Mouse (Mus musculus) B cell, adult 2 months (primary cell): ENCODE measurements around the gene Smurf1.

Experiments
- DNase-seq, 2 experiments: peaks; one replicate each; pipeline ENCODE4 v3.0.0; 2022

The Smurf1 gene

GRCm38 (mm10) chr5:144866923-144867322, 98.7 kb downstream of the Smurf1 start:
- DNase-seq, result no peak

GRCm38 (mm10) chr5:144860913-144861312, 104.7 kb downstream of the Smurf1 start:
- no peak for DNase-seq

GRCm38 (mm10) chr5:144859284-144859683, 106.4 kb downstream of the Smurf1 start:
- DNase-seq, result no peak

- DNase-seq, result no peak
Measured at GRCm38 (mm10) chr5:144858527-144858926, 107.1 kb downstream of the Smurf1 start.

GRCm38 (mm10) chr5:144855936-144856335, 109.7 kb downstream of the Smurf1 start:
- DNase-seq, result no peak

GRCm38 (mm10) chr5:144853931-144854330, 111.7 kb downstream of the Smurf1 start:
- no peak for DNase-seq

- no peak for DNase-seq
Measured at GRCm38 (mm10) chr5:144851820-144852219, 113.8 kb downstream of the Smurf1 start.

GRCm38 (mm10) chr5:144849932-144850331, 115.7 kb downstream of the Smurf1 start:
- DNase-seq, result no peak

GRCm38 (mm10) chr5:144848735-144849134, 116.9 kb downstream of the Smurf1 start:
- DNase-seq, result no peak

GRCm38 (mm10) chr5:144845352-144845751, 120.3 kb downstream of the Smurf1 start:
- DNase-seq, result no peak

GRCm38 (mm10) chr5:144836100-144836499, 129.5 kb downstream of the Smurf1 start:
- peak; percentile 18 to 21 for DNase-seq

GRCm38 (mm10) chr5:144831840-144832469, 133.7 kb downstream of the Smurf1 start:
- no peak for DNase-seq

- DNase-seq, result no peak
Measured at GRCm38 (mm10) chr5:144829631-144830030, 136.0 kb downstream of the Smurf1 start.

GRCm38 (mm10) chr5:144828365-144829102, 137.1 kb downstream of the Smurf1 start:
- DNase-seq, result no peak
